Mouse (Mus musculus) c-Kit-negative CD71-positive TER-119-positive erythroid progenitor cells, embryonic 14.5 days (primary cell): ENCODE results near the gene 4930404N11Rik.
A peak's percentile ranks its signal among the peaks of the same experiment; 100 is the strongest.

Source experiments
- DNase-seq: peaks from one replicate; pipeline ENCODE4 v3.0.0-alpha.2; 2013; ENCODE audit warnings: low read depth, low spot score

The 4930404N11Rik gene

GRCm38 (mm10) chr10:81356352-81356990 is 9.1 kb downstream of the 4930404N11Rik start:
- DNase-seq: no peak

GRCm38 (mm10) chr10:81355533-81355932 is 10.1 kb downstream of the 4930404N11Rik start:
- no peak for DNase-seq

- no peak for DNase-seq
Measured at GRCm38 (mm10) chr10:81354738-81355477, 10.7 kb downstream of the 4930404N11Rik start.

GRCm38 (mm10) chr10:81351678-81352291 is 13.8 kb downstream of the 4930404N11Rik start:
- peak; percentile 77 for DNase-seq

GRCm38 (mm10) chr10:81350351-81351063 is 15.1 kb downstream of the 4930404N11Rik start, which contains the start of gene Hmg20b:
Gene Hmg20b (minus strand): TSS chr10:81350480.
- peak; percentile 98 for DNase-seq

- DNase-seq: no peak
Measured at GRCm38 (mm10) chr10:81349961-81350350, 15.7 kb downstream of the 4930404N11Rik start.

- peak; percentile 66 for DNase-seq
Measured at GRCm38 (mm10) chr10:81349146-81349545, 16.5 kb downstream of the 4930404N11Rik start.

GRCm38 (mm10) chr10:81346453-81347067 is 19.1 kb downstream of the 4930404N11Rik start:
- DNase-seq: peak; percentile 63

GRCm38 (mm10) chr10:81345162-81345534 is 20.5 kb downstream of the 4930404N11Rik start:
- no peak for DNase-seq

- no peak for DNase-seq
Measured at GRCm38 (mm10) chr10:81344421-81345161, 21.0 kb downstream of the 4930404N11Rik start.

- no peak for DNase-seq
Measured at GRCm38 (mm10) chr10:81342686-81343505, 22.7 kb downstream of the 4930404N11Rik start, which contains the start of gene Gipc3. Gene Gipc3 (minus strand): TSS chr10:81343266.

GRCm38 (mm10) chr10:81341333-81341949 is 24.2 kb downstream of the 4930404N11Rik start:
- DNase-seq: no peak

- DNase-seq: no peak
Measured at GRCm38 (mm10) chr10:81340551-81341332, 24.9 kb downstream of the 4930404N11Rik start.

- no peak for DNase-seq
Measured at GRCm38 (mm10) chr10:81336558-81336957, 29.1 kb downstream of the 4930404N11Rik start.

- DNase-seq: no peak
Measured at GRCm38 (mm10) chr10:81335393-81336340, 29.9 kb downstream of the 4930404N11Rik start.

- no peak for DNase-seq
Measured at GRCm38 (mm10) chr10:81334324-81334723, 31.3 kb downstream of the 4930404N11Rik start.

- DNase-seq: no peak
Measured at GRCm38 (mm10) chr10:81332277-81332676, 33.3 kb downstream of the 4930404N11Rik start.
